Mouse (Mus musculus): ENCODE data around the gene Gna11. TPM values are rescaled to one million over a fixed set of nuclear protein-coding genes. Genes with fewer than 3 reads are reported as not detected.
A peak's percentile ranks its signal among the peaks of the same experiment; 100 is the strongest.

Gna11 gene
- total RNA-seq, 2 experiments from 2014 or later, result 6.0 to 7.6 TPM

GRCm38 (mm10) chr10:81543633-81544032 is 1.4 kb downstream of the Gna11 start:
- ATAC-seq (replicated peaks; ENCODE audit: poor library complexity), result no peak

DNA sequence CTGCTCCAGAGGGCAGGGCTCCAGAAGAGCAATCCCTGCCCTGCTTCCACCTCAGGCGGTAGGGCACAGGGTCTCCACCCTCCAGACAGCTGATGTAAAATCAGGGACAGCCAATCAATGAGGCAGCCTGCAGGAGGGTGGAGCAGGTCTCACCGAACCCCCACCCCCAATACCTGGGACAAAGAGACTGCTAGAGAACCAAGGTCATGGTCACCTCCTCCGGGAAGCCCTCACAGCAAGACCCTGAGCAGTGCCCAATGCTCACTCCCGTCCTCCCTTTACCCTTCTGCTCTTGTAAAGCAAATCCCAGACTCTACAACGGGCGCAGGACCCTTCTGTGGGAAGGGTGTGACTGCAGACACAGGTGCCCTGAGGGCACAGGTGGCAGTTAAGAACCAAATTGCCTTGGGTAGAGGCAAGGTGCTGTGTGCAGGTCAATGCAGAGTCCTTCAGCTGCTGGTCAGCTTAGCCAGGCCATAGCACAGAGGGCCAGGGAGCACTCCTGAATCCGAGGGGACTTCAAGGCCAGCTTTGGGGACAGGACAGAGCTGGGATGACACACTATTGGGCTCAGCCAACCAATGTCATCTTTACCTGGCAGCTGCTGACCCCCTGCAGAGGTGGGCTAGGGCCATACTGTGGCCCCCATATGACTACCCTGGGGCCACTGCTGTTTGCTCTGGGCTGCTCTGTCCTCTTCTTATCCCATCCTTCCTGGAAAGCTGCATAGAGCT is 2.1 kb downstream of the Gna11 start:
- ATAC-seq (replicated peaks; ENCODE audit: poor library complexity), result no peak

DNA sequence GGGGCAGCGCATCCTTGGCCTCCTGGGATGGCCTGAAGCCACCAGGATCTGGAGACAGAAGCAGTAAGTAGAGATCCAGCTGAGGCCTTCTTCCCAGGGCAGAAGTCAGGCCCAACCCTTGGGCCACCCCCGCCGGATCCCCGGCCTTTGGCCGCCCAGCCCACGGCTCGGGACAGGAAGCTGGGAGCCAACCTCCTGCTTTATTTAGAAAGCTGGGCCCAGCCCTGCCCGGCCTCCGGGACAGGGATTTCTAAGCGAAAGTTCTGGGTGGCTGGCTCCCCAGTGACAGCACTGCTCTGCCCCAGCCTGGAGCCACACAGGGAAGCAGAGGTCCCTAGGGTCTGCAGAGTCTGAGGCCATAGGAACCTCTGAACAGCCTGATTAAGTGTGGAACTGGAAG is 3.2 kb downstream of the Gna11 start:
- ATAC-seq (replicated peaks; ENCODE audit: poor library complexity), result no peak

DNA sequence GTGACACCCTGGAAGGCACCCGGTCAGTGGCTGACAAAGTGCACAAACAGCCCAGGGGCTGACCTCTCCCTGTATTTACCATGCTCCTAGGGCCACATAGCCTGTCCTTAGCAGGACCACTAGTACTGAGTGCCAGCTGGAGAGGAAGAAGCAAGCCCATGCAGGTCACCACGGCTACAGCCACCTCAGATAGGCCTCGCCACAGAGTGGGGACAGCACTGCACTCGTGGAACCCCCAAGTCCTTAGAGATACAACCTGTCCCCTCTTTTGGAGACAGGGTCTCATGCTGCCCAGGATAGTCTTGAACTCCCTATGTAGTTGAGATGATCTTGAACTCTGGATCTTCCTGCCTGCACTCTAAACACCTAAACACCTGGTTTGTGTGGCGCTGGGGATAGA is 3.6 kb downstream of the Gna11 start:
- ATAC-seq (replicated peaks; ENCODE audit: poor library complexity), result no peak

- ATAC-seq (replicated peaks; ENCODE audit: poor library complexity), result no peak
These were observed 6.5 kb downstream of the Gna11 start for GRCm38 (mm10) chr10:81538321-81539048.

DNA sequence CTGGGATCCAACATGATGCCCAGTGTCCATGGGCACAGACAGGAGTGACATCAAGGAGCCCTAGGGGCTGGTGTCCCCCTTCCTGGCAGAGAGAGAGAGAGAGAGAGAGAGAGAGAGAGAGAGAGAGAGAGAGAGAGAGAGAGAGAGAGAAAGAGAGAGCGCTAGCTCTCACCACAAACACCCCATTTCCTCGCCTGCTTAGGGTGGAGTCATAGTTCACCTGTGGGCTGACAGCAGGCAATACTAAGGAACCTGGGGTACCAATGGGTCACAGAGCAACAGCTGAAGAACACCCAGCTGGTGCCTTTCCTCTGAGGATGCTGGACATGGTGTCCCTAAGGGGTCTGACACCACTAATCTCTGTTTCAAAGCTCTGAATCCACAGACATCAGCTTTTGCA is 7.6 kb downstream of the Gna11 start:
- ATAC-seq (replicated peaks; ENCODE audit: poor library complexity), result no peak

- peak; percentile 81 for ATAC-seq (replicated peaks; ENCODE audit: poor library complexity)
These were observed 8.3 kb downstream of the Gna11 start for GRCm38 (mm10) chr10:81536734-81537133.

- no peak for ATAC-seq (replicated peaks; ENCODE audit: poor library complexity)
These were observed 10.2 kb downstream of the Gna11 start for GRCm38 (mm10) chr10:81534826-81535225.

DNA sequence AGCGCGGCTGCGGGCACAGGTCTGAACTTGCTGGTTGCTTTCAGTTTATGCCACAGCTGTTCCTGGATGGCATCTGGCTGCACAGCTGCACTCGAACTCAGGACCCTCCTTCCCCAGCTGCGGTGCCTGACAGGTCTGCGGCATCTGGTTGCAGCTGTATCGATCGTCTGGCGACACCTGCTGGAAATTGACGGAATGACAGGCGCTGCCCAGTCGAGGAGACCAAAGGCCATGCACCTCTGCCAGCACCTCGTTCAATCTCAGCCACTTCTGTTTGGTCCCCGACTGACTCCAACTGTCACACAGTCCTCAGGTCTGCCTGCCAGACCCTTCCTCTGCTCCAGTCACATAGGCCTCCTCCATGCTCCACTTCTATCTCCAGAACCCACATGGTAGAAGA is 18.2 kb downstream of the Gna11 start:
- ATAC-seq (replicated peaks; ENCODE audit: poor library complexity), result peak; percentile 59

GRCm38 (mm10) chr10:81525017-81525694 is 19.8 kb downstream of the Gna11 start:
- peak; percentile 41 for ATAC-seq (replicated peaks; ENCODE audit: poor library complexity)

DNA sequence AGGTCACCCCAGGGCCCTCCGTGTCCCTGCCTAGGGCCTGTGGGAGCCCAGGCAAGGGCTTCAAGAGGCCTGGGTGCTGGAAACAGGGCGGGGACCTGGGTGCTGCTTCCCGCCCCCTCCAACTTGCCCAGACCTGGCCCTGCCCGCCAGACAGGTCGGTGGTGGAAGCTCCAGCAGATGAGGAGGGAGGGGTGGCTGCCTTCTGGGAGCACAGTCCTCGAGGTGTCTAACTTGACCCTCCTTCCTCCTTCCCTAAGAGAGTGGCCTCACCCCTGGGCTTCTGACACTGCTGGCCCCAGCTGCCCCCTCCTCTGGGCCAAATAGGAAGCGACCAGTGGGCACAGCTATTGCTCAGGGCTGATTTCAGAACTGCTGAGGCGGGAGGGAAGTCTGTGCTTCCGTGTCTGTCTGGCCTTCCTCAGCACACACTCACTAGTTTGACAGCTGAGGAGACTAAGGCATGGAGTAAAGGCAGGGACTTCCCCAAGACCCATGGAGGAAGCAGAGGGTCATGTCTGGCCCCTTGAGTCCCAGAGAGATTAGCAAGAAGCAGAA is 20.9 kb downstream of the Gna11 start, which contains the start of gene Gna15:
Gene Gna15, minus strand, starts transcription at position 175 of the 555 bp plus-strand sequence.
- ATAC-seq (replicated peaks; ENCODE audit: poor library complexity), result peak; percentile 49

GRCm38 (mm10) chr10:81523570-81523969 is 21.4 kb downstream of the Gna11 start:
- 0 out of 2 replicates have a peak, but pooled peaks have one; percentile 2 for ATAC-seq (replicated peaks; ENCODE audit: poor library complexity)

DNA sequence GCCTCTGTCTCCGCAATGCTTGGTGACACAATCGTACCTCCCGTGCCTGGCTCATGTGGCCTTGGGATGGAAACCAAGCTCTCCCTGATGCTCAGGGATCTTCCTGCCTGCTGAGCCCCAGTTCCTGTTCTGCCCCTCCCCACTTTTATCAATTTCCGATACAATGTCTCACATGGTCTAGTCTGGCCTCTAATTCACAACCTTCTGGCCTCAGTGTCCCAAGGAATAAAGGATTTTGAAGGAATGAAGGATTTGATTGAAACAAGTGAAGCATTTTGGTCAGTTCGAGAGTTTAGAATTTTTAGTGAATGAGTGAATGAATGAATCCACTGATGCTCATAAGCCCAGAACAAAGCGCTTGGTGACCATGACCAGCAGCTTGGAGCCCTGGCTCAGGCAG is 21.8 kb downstream of the Gna11 start:
- no peak for ATAC-seq (replicated peaks; ENCODE audit: poor library complexity)

DNA sequence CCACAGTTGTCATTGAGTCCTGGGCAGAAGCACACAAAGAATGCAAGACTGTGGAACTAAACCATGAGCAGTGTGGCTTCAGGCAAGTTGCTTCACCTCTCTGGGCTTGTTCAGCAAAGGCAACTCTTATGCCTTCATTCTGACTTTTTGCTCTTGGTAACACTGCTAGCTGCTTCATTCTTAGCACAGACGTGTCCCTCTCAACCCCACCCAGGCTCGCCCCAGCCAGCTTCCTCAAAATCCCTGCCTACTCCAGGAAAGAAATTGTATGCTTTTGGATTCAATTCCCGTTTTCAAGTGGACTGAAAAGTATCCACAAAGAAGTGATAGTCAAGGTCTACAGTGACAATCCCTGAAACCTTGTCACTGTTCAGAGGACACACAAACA is 25.0 kb downstream of the Gna11 start:
- ATAC-seq (replicated peaks; ENCODE audit: poor library complexity), result peak; percentile 2; the same call in 1 of the 2 replicates

DNA sequence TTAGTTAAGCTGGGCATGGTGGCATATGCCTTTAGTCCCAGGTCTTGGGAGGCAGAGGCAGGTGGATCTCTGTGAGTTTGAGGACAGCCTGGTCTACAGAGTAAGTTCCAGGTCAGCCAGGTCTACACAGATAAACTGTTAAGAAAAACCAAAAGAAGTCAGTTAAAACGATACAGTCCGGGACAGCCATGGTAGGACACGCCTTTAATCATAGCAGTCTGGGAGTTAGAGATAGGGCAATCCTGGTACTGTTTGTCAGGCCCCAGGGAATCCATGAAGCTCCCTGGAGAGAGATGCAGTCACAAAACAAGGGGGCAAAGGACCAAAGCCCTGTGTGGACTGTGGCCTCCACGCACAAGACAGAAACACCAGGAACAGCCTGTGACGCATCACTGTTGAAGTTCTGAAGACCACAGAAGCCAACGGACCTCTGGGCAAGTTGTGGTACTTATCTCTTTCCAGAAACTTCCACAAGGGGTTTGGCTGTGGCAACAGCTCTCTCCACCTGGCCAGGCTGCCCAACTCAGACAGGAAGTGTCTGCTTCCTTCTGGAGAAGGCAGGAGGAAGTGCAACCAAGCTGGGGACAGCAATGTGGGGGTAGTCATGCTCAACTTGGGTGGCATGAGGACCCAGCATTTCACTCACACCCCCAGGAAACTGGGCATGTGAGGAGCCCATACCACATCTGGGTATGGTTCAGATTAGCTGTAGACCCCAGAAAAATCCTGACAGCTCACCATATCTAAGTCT is 25.6 kb downstream of the Gna11 start:
- peak; percentile 57 for ATAC-seq (replicated peaks; ENCODE audit: poor library complexity)

- ATAC-seq (replicated peaks; ENCODE audit: poor library complexity), result peak; percentile 55
These were observed 26.4 kb downstream of the Gna11 start for GRCm38 (mm10) chr10:81518546-81518945.

- peak; percentile 36 for ATAC-seq (replicated peaks; ENCODE audit: poor library complexity)
These were observed 27.8 kb downstream of the Gna11 start for GRCm38 (mm10) chr10:81517227-81517626.

GRCm38 (mm10) chr10:81513798-81514197 is 31.2 kb downstream of the Gna11 start:
- no peak for ATAC-seq (replicated peaks; ENCODE audit: poor library complexity)

DNA sequence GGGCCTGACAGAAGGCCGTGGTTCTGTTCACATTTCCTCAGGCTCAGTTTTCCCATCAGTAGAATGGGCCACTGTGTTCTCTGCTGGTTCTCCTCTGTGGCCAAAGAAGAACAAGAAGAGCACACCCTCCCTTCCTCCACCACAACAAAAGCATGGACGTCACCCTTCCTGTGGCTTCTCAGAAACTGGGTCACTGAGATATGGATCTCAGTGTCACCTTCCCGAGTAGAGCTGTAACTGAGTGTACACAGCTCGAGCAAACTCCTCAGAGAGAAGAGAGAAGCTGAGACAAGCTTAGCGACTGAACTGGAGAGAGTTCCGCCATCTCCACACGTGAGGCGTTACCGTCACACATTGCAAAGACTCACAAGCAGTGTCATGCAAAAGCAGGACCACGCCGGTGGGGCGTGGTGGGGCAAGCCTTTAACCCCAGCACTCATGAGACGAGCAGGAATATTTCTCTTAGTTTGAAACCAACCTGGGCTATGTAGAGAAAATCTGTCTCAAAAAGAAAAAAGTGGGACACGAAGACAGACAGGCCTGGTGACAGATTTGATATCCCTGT is 34.7 kb downstream of the Gna11 start:
- no peak for ATAC-seq (replicated peaks; ENCODE audit: poor library complexity)

All from megakaryocyte progenitor cell, adult 5-6 weeks (primary cell).